Mouse (Mus musculus) heart, postnatal 25 days (tissue): Measurements from ENCODE around the gene Prn. TPM values are rescaled to one million over a fixed set of nuclear protein-coding genes. Genes with fewer than 3 reads are reported as not detected.
A peak's percentile ranks its signal among the peaks of the same experiment; 100 is the strongest.

Experiments used
- DNase-seq: peaks from one replicate; pipeline ENCODE4 v3.0.0; 2022; ENCODE audit warnings: low spot score
- intact Hi-C: fragments of 180-260 bp; cut with DNase I; formaldehyde crosslinking; loops from one replicate; pipeline ENCODE4 v1.15.1; 2025
- total RNA-seq, 2 experiments: library from RNA; stranded (reverse); gene quantifications; 2 replicates each; pipeline ENCODE4 v1.2.3; 2021

Prn gene
- total RNA-seq, 2 experiments from 2014 or later, result 1.9 to 2.5 TPM

GRCm38 (mm10) chr2:131905776-131906175 lies 4.0 kb upstream of the Prn start:
- no peak for DNase-seq
- intact Hi-C loops, result no loop called here

DNA sequence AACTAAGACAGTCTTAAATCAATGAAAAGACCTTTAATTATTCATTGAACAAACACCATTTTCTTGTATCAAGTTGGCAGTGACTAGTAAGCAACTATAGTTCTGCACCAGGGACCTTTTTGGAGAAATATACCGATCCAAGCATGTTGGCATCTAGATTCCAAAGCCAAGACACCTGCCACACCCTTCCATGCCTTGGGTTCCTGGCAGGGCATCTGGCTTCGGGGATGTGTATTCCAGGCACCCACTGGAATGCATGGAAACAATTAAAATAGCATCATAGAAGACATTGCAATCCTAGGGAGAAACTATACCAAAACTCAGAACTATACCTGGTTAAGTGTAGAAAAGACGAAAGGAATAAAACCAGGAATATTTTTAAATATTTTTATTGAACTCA lies 3.5 kb upstream of the Prn start:
- no peak for DNase-seq
- intact Hi-C loops, result no loop called here

- DNase-seq, result no peak
Measured at GRCm38 (mm10) chr2:131906846-131907245, 2.9 kb upstream of the Prn start.

DNA sequence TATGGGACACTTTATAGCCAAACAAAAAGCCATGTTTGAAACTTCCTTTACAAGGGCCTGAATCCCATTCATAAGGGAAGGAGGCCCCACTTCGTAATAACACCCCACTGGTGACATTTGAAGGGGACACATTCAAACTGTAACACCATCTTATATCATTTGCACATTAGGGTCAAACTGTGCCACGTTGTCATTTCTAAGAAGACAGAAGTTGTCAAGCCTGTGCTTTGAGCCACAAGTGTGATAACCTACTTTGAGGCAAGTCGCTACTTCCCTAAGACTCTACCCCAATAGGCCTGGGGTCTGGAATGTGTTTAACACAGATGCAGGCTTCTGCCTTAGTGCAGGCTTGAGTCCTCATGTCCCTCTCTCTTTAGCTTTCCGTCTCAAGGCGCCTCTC lies 2.4 kb upstream of the Prn start:
- intact Hi-C loops, result no loop called here
- no peak for DNase-seq

More at GRCm38 (mm10) chr2:131906846-131907245, 2.9 kb upstream of the Prn start:
- intact Hi-C loops, result no loop called here

DNA sequence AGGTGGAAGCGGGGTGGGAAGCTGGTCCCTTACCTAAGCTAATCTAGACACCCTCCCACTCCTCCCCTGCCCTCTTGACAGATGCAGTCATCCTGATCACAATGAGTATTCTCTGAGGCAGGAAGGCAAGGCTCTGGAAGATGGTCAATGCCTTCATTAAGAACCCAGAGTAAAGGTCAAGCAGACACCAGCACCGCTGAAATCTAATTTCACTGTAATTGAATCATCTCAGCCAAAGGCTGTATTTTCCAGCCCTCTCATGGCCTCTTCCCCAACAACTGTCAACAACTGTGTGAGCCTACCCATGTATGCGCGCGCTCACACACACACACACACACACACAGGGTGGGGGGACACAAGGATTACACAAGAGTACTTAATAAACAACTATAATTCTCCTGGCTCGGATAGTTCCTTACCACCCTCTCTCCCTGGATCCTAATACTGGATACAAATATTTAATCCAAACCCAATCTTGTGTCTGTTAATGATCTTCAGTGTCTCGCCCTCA lies 1.4 kb upstream of the Prn start:
- peak; percentile 20 for DNase-seq
- intact Hi-C loops, result no loop called here

DNA sequence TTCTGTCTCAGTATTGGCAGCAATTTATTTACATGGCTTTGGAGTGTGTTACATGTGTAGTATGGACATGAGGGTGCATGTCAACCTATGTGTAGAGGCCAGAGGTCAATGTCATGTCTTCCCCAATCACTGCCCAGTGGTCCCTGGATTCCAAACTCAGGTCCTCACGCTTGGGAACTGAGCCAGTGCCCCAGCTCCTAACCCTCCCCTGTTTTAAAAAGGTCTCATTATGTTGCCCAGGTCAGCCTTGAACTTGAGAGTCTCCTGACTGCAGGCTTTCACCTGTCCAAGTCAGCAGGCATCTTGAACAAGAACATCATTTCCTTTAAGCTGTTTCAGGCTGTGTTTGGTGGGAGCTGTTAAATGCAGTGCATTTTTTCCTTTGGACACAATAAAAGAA lies 851 bp upstream of the Prn start:
- intact Hi-C loops, result no loop called here

GRCm38 (mm10) chr2:131910847-131911246 lies 1.1 kb downstream of the Prn start:
- intact Hi-C loops, result no loop called here
- DNase-seq, result no peak

More for the DNA sequence above, 851 bp upstream of the Prn start:
- DNase-seq, result no peak

DNA sequence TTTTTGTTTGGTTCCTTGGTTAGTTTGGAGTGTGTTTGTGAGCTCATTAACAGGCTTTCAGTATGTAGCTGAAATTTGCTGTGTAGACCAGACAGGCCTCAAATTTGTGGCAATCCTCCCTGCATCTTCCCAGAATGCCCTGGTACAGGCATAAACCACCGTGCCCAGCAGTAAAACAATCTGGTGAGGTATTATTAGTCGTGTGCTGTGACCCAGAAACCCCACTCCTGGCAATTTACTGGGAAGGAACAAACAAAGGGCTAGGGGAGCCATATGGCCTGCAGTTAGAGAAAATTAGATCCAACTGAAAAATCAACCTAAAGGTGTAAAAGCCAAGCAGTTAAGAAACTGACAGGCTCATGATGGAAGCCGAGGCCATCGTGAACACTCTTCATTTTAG lies 1.6 kb downstream of the Prn start:
- no peak for DNase-seq
- intact Hi-C loops, result no loop called here

DNA sequence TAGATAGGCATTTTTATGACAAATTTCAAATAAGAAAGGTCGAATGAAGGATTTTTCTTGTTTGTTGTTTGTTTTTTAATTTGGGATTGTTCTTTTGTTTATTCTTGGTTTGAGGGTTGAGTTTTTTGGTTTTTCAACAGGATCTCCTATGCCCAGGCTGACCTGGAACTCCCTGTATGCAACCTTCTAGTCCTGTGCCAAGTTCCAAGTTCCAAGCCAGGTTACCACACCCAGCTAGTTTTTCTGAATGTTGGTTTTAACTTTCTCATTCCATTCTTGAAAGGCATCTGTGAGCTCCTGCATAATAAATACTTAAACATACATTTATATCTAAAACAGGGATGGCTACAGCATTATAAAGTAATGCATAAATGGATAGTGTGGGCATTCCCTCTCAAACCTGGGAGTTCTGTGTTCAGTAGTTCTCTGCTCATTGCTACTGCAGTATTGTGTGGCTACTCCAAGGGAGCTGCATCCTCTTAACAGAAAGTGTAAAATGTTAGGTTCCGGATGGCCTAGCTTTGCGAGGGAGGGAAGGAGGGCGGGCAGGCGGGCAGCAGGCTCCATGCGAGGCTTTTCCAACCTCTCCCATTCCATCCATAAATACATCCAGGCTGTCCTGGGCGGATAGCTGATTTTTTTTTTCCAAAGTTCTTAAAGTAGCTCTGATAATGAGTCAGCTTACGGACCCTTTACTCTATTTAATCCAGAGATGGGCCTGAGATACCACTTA lies 2.9 kb downstream of the Prn start:
- no peak for DNase-seq
- intact Hi-C loops, result no loop called here

DNA sequence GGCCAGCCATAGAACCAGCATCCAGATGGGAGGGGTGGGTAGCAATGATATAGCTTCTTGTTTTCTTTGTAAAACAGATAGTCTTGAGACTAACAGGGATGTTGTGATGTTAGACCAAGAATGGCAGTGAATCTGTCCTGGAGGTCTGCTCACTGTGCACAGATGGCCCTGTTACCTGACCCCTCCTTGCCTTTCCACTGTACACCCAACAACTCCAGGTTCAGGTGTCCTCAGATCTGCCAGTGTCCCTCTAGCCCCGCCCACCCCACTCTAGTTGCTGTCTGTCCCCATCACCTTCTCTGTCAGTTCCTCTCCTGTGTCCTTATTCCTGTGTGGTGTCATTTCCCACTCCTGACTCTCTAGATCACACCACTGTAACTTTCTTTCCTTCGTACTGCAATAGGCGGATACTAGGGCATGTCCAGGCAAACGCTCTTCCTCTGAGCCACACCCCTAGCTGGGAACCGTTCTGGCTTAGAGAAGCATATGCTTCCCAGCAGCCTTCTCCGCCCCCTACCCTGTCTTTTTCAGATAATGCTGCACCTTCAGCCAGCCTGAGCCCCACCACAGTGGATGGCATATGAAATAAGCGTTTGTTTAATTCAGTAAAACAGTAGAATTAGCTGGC lies 22.6 kb downstream of the Prn start:
- DNase-seq, result no peak
- intact Hi-C loops, result no loop called here

GRCm38 (mm10) chr2:131933013-131933412 lies 23.3 kb downstream of the Prn start:
- DNase-seq, result no peak
- intact Hi-C loops, result no loop called here

GRCm38 (mm10) chr2:131933598-131933997 lies 23.8 kb downstream of the Prn start:
- DNase-seq, result no peak
- intact Hi-C loops, result no loop called here

DNA sequence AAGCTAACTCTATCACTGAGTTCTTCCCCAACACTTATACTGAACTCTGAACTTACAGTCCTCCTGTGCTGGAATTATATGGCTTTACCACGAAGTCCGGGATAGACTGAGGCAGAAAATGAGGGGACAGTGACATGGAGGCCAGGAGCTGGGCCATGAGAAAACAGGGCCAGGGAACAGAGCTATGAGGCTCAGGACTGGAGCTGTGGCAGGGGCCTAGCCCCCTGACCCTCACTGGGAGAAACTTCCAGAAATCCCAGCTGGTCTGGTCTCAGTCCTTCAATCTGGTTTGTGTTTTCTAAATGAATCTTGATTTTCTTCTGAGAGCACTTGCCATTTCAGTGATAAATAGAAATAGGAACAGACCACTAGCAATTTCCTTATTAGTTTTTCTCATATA lies 24.5 kb downstream of the Prn start:
- intact Hi-C loops, result no loop called here
- DNase-seq, result no peak

GRCm38 (mm10) chr2:131935390-131936105 lies 25.8 kb downstream of the Prn start:
- DNase-seq, result no peak
- intact Hi-C loops, result no loop called here

DNA sequence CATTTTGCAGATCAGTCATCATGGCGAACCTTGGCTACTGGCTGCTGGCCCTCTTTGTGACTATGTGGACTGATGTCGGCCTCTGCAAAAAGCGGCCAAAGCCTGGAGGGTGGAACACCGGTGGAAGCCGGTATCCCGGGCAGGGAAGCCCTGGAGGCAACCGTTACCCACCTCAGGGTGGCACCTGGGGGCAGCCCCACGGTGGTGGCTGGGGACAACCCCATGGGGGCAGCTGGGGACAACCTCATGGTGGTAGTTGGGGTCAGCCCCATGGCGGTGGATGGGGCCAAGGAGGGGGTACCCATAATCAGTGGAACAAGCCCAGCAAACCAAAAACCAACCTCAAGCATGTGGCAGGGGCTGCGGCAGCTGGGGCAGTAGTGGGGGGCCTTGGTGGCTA lies 26.7 kb downstream of the Prn start:
- DNase-seq, result no peak
- intact Hi-C loops, result no loop called here

- intact Hi-C loops, result loop anchor here (1.0 to 10.0 kb wide), 2 partner anchors 111 to 395 kb away; no protein-coding TSS in a partner anchor
- no peak for DNase-seq
Measured at GRCm38 (mm10) chr2:131939404-131940111, 29.8 kb downstream of the Prn start.

GRCm38 (mm10) chr2:131940506-131940905 lies 30.7 kb downstream of the Prn start:
- intact Hi-C loops, result loop anchor here (10.0 kb wide), 1 partner anchor 396 kb away; no protein-coding TSS in a partner anchor
- no peak for DNase-seq

- no peak for DNase-seq
- intact Hi-C loops, result loop anchor here (10.0 kb wide), 1 partner anchor 397 kb away; no protein-coding TSS in a partner anchor
Measured at GRCm38 (mm10) chr2:131941501-131941900, 31.7 kb downstream of the Prn start.

DNA sequence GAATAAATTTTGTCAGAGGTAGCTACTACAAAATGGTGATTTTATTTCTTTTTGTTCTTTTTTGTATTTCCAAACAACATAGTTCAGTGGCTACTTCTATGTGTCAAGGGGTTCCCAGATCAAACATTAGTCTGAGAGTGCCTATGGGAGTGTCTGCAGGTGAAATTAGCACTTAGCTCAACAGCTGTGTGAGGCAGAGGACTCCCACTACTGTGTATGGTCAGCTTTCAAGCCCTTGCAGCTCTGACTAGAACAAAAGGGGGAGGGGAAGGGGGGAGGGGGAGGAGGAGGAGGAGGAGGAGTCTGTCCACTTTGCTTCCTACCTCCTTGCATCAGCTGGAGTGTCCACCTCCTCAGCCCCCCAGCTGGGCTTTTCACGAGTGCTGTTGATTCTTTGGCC lies 34.6 kb downstream of the Prn start:
- intact Hi-C loops, result loop anchor here (10.0 kb wide), 1 partner anchor 400 kb away; no protein-coding TSS in a partner anchor
- DNase-seq, result peak; percentile 0

GRCm38 (mm10) chr2:131945225-131945624 lies 35.5 kb downstream of the Prn start:
- no peak for DNase-seq
- intact Hi-C loops, result loop anchor here (5.0 to 10.0 kb wide), 2 partner anchors 43 to 400 kb away; no protein-coding TSS in a partner anchor
